In genomic region chr7:34774947-34775346, GRCm38 (mm10) we compare ENCODE assay signal across 21 mouse cellular contexts. TPM values are rescaled to one million over a fixed set of nuclear protein-coding genes. Genes with fewer than 3 reads are reported as not detected.
DNase-seq lines count a peak whose midpoint lies in the region; ATAC-seq and TF ChIP-seq lines count a peak whose summit lies in the region.
"Had no signal": no experiment of that assay in that cellular context is flagged by ENCODE, and none has a peak within 500 bp of the region (broad histone marks: within the 10 kb centered on the region; RNA-seq: fewer than 3 reads in every experiment).

No protein-coding gene starts in this region.

- no peaks in the 10 kb centered on the region for H3K9me3 ChIP-seq in hindbrain, embryonic 12.5 days (replicated peaks)
- H3K9me3 ChIP-seq in hindbrain, embryonic 14.5 days (ENCODE audit: control insufficient read depth, low read length): no peaks in the 10 kb centered on the region
- no peaks in the 10 kb centered on the region for H3K9me3 ChIP-seq in neural tube, embryonic 12.5 days
- H3K9me3 ChIP-seq: heart, embryonic 10.5 days; midbrain, embryonic 10.5 days had no signal

- H3K27ac ChIP-seq in hindbrain, embryonic 12.5 days: 0 out of 2 replicates have a peak overlapping the region, but pooled peaks have one; percentile 7
- H3K27ac ChIP-seq in hindbrain, embryonic 14.5 days: no peak overlapping the region
- no peak overlapping the region for H3K27ac ChIP-seq in neural tube, embryonic 12.5 days
- H3K27ac ChIP-seq in layer of hippocampus, adult 2 months: no peak overlapping the region
- H3K27ac ChIP-seq: heart, embryonic 10.5 days had no signal

- WGBS in hindbrain, embryonic 12.5 days: 79% methylated on average over 4 of the region's 4 CpGs
- WGBS in hindbrain, embryonic 14.5 days: 75% methylated on average over 4 of the region's 4 CpGs
- 78% methylated on average over 4 of the region's 4 CpGs for WGBS in neural tube, embryonic 12.5 days

- no peak for ATAC-seq in hindbrain, embryonic 12.5 days (ENCODE audit: low FRiP score)
- ATAC-seq in hindbrain, embryonic 14.5 days (ENCODE audit: low FRiP score): no peak
- ATAC-seq in neural tube, embryonic 12.5 days (ENCODE audit: low FRiP score, low read depth): no peak
- ATAC-seq: intestine, postnatal 0 days had no signal

- peaks cover 41% of the 10 kb centered on the region for H3K4me1 ChIP-seq in hindbrain, embryonic 12.5 days
- peaks cover 27% of the 10 kb centered on the region for H3K4me1 ChIP-seq in hindbrain, embryonic 14.5 days (replicated peaks; ENCODE audit: control insufficient read depth, insufficient read depth, low read length)
- H3K4me1 ChIP-seq in neural tube, embryonic 12.5 days: peaks cover 26% of the 10 kb centered on the region

- H3K9ac ChIP-seq in hindbrain, embryonic 12.5 days: no peak overlapping the region
- H3K9ac ChIP-seq in hindbrain, embryonic 14.5 days: no peak overlapping the region
- no peak overlapping the region for H3K9ac ChIP-seq in neural tube, embryonic 12.5 days

- no peak for DNase-seq in hindbrain, embryonic 14.5 days (ENCODE audit: low spot score)
- no peak for DNase-seq in neural tube, embryonic 10.5 days (ENCODE audit: extremely low spot score, low spot score)
- DNase-seq in R1 (ENCODE audit: low read depth, low spot score): peak; percentile 84
- DNase-seq in layer of hippocampus, adult 2 months (ENCODE audit: low spot score in 2 of 2): no peak
- DNase-seq in natural killer cell, adult 2 months (ENCODE audit: low spot score in 2 of 2): no peak
- DNase-seq: adrenal gland, postnatal 36 days; cerebellum, adult 9-10 months; gastrocnemius, postnatal 10 days; left cerebral cortex, postnatal 4 days; lung, adult 18-20 months; lung, postnatal 10 days; right cerebral cortex, adult 18-20 months; right cerebral cortex, postnatal 4 days; thymus, postnatal 25 days had no signal

- H3K4me3 ChIP-seq in hindbrain, embryonic 12.5 days: no peak overlapping the region
- H3K4me3 ChIP-seq in hindbrain, embryonic 14.5 days (replicated peaks; ENCODE audit: low read length): no peak overlapping the region
- no peak overlapping the region for H3K4me3 ChIP-seq in neural tube, embryonic 12.5 days
- no peak overlapping the region for H3K4me3 ChIP-seq in layer of hippocampus, adult 2 months
- H3K4me3 ChIP-seq: heart, embryonic 10.5 days; midbrain, embryonic 10.5 days had no signal

- no peak overlapping the region for H3K4me2 ChIP-seq in hindbrain, embryonic 12.5 days (replicated peaks)
- H3K4me2 ChIP-seq in hindbrain, embryonic 14.5 days (replicated peaks): no peak overlapping the region
- 0 out of 2 replicates have a peak overlapping the region, but pooled peaks have one; percentile 31 for H3K4me2 ChIP-seq in neural tube, embryonic 12.5 days (replicated peaks)

- no peaks in the 10 kb centered on the region for H3K36me3 ChIP-seq in hindbrain, embryonic 12.5 days
- H3K36me3 ChIP-seq in hindbrain, embryonic 14.5 days (replicated peaks; ENCODE audit: control insufficient read depth, insufficient read depth): no peaks in the 10 kb centered on the region
- no peaks in the 10 kb centered on the region for H3K36me3 ChIP-seq in neural tube, embryonic 12.5 days
- H3K36me3 ChIP-seq: heart, embryonic 10.5 days; midbrain, embryonic 10.5 days had no signal

- TF ChIP-seq CTCF in layer of hippocampus, adult 2 months (conservative IDR thresholded peaks at IDR 0.05): no peak

- no peaks in the 10 kb centered on the region; the same call in 1 of the 2 replicates for H3K27me3 ChIP-seq in hindbrain, embryonic 12.5 days
- H3K27me3 ChIP-seq in hindbrain, embryonic 14.5 days (ENCODE audit: control insufficient read depth, insufficient read depth, low read length): no peaks in the 10 kb centered on the region
- H3K27me3 ChIP-seq in neural tube, embryonic 12.5 days (replicated peaks): no peaks in the 10 kb centered on the region

RNA-seq across cellular contexts. Expression of gene Chst8, which starts 37.6 kb away (rescaled TPM):
- polyA plus RNA-seq in hindbrain, embryonic 12.5 days (2016; fragmentation: Nextera tagmentation; extraction: Ambion mirVana): 22.4 and 24.7 TPM in 2 replicates
- polyA plus RNA-seq in hindbrain, embryonic 14.5 days (2014; fragmentation: Nextera tagmentation; extraction: Ambion mirVana): 8.5 and 10.4 TPM in 2 replicates
- 33.8 and 42.4 TPM in 2 replicates for polyA plus RNA-seq in neural tube, embryonic 12.5 days (2016; fragmentation: Nextera tagmentation; extraction: Ambion mirVana)
- total RNA-seq in layer of hippocampus, adult 2 months (2021): 10 to 100 TPM; 25.7 to 39.9 TPM
- total RNA-seq: granulocyte monocyte progenitor cell, adult 5-6 weeks; hematopoietic stem cell, adult 5-6 weeks had no signal
